Mouse (Mus musculus) bone marrow, adult 2 months (tissue): Measurements from ENCODE around the gene Nlgn1. TPM values are rescaled to one million over a fixed set of nuclear protein-coding genes. Genes with fewer than 3 reads are reported as not detected.

ENCODE experiments used
- H3K27ac ChIP-seq: fragments of 200-500 bp; 2 replicates; pipeline ENCODE4 v1.5.1; 2012; ENCODE audit warnings: low read depth, mild to moderate bottlenecking, control low read depth, inconsistent platforms, low read length; ENCODE audit not compliant: control insufficient read depth, poor library complexity, insufficient read depth
- H3K4me1 ChIP-seq: fragments of 200-500 bp; 2 replicates; pipeline ENCODE4 v1.6.1; 2011; ENCODE audit warnings: low read length; ENCODE audit not compliant: control insufficient read depth, insufficient read depth
- H3K4me3 ChIP-seq: fragments of 200-500 bp; replicated peaks from 2 replicates; pipeline ENCODE3; 2011; ENCODE audit warnings: mild to moderate bottlenecking, low read depth, low read length, control low read depth; ENCODE audit not compliant: control insufficient read depth
- CTCF ChIP-seq: fragments of 200-500 bp; IDR thresholded peaks from 2 replicates; pipeline ENCODE4 v1.5.1; 2011; ENCODE audit warnings: low read length, control low read depth; ENCODE audit not compliant: control insufficient read depth, insufficient read depth
- POLR2A ChIP-seq: fragments of 200-500 bp; IDR thresholded peaks from 2 replicates; pipeline ENCODE4 v1.6.1; 2011; ENCODE audit warnings: low read depth, mild to moderate bottlenecking, control low read depth, low read length, borderline replicate concordance; ENCODE audit not compliant: control insufficient read depth
- WGBS: fragments of 180-500 bp; shearing (Covaris S2); methylation state at CpG from one replicate; pipeline ENCODE4 v1.1.7; 2018; 5-methylcytosine and 5-hydroxymethylcytosine counted together
- polyA plus RNA-seq: library from polyadenylated mRNA; stranded (reverse); fragments of >200 nt; gene quantifications from 2 replicates; pipeline ENCODE4 v1.2.4, GENCODE M21; 2011; ENCODE audit warnings: low replicate concordance; ENCODE audit not compliant: missing spikeins, insufficient read depth, insufficient read length

Nlgn1 gene
- polyA plus RNA-seq, 1 experiment = 1.5 TPM

GRCm38 (mm10) chr3:25463051-25463450, 869.2 kb downstream of the Nlgn1 start:
- TF ChIP-seq CTCF = no peak
- TF ChIP-seq POLR2A = no peak
- WGBS = 72% methylated on average over 2 of the region's 2 CpGs
- Histone ChIP-seq H3K27ac (no peak overlapping the region), H3K4me1 (no peaks in the 10 kb centered on the region), H3K4me3 (no peak overlapping the region)

- Histone ChIP-seq H3K27ac (no peak overlapping the region), H3K4me1 (no peaks in the 10 kb centered on the region), H3K4me3 (no peak overlapping the region)
- 65% methylated on average over 8 of the region's 8 CpGs for WGBS
- TF ChIP-seq CTCF (no peak), POLR2A (no peak)
Observed at GRCm38 (mm10) chr3:25456250-25456860, 875.9 kb downstream of the Nlgn1 start.

DNA sequence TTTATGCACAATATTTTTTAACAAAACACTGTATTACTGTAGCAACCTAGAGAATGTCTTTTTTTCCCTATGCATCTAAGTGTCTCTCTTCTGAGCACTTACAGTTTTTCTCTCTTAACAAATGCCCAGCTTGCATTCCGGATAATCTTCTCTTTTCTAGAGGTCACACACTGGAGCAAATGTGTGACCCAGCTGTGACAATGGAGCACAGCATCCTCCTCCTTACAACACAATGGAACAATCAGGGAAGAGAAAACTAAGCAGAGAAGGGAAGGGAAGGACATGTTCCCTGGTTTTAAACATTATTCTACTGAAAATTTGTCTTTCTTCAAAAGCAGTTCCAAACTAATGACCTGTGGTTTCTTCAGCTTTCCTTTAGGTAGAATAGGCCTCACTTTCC, 879.9 kb downstream of the Nlgn1 start:
- no peak for TF ChIP-seq CTCF
- no peak for TF ChIP-seq POLR2A
- H3K27ac ChIP-seq = no peak overlapping the region
- WGBS = 63% methylated on average over 1 of the region's 1 CpGs
- H3K4me1 ChIP-seq = no peaks in the 10 kb centered on the region
- no peak overlapping the region for H3K4me3 ChIP-seq

GRCm38 (mm10) chr3:25450471-25450870, 881.8 kb downstream of the Nlgn1 start:
- no peak overlapping the region for H3K27ac ChIP-seq
- no peak for TF ChIP-seq POLR2A
- no peak for TF ChIP-seq CTCF
- H3K4me1 ChIP-seq = no peaks in the 10 kb centered on the region
- no peak overlapping the region for H3K4me3 ChIP-seq
- 50% methylated on average over 6 of the region's 6 CpGs for WGBS

DNA sequence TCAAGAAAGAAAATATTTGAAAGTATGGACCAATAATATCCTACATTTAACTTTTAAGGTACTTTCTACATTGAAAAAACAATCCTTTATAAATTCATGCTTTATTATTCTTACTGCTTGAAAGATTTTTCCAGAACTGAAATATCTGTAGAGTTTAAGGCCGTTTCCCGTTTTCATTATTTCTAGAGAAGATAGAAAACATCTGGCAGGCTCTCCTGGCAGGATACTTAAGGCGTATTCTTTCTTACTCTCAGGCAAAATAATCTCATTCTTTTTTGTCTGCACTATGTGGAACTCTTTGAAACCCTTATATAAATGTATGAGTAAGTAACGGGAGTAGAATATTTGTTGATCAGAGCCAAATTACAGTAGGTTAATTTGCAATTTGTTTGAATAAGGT, 882.9 kb downstream of the Nlgn1 start:
- TF ChIP-seq CTCF (no peak), POLR2A (no peak)
- Histone ChIP-seq H3K4me1 (no peaks in the 10 kb centered on the region), H3K27ac (no peak overlapping the region), H3K4me3 (no peak overlapping the region)
- WGBS = 85% methylated on average over 4 of the region's 4 CpGs

DNA sequence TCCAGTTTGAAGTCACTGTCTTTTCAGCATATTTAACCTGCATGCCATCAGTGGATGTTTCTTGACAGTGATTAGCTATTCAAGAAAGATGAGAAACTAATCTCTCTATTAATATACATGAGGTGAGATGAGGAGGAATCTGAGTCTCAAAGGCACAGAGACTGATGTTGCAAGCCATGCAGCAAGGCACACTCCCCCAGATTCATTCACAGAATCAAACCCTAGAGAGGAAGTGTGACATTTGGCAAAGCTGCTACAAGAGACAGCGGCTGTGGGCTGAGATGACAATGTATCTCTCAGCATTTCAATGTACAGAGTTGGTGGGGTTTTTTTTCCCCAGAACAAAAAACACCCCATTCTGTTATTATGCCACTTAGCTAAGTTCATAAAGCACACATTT, 885.1 kb downstream of the Nlgn1 start:
- WGBS = 59% methylated on average over 1 of the region's 1 CpGs
- no peaks in the 10 kb centered on the region for H3K4me1 ChIP-seq
- no peak overlapping the region for H3K27ac ChIP-seq
- no peak overlapping the region for H3K4me3 ChIP-seq
- no peak for TF ChIP-seq POLR2A
- TF ChIP-seq CTCF = no peak

DNA sequence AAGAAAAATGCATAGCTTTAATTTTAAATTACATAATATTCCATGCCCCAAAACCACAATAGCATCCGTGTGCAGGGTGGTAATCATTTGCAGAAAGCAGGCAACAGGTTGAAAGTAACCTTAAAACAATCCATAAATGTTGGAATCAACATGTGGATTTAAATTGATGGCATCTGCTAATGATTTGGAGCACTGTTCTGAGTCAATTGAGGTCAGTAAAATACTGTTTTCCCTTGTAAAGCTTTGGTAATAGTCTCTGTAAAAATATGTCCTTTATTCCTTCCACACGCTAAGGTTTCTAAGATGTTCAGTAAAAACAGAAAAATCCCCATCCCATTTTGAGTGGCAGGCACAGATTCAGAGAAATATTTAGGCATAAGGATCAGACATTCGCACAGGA, 888.6 kb downstream of the Nlgn1 start:
- 67% methylated on average over 3 of the region's 3 CpGs for WGBS
- Histone ChIP-seq H3K4me3 (no peak overlapping the region), H3K27ac (no peak overlapping the region), H3K4me1 (no peaks in the 10 kb centered on the region)
- TF ChIP-seq CTCF (no peak), POLR2A (no peak)

GRCm38 (mm10) chr3:25442617-25443016, 889.6 kb downstream of the Nlgn1 start:
- Histone ChIP-seq H3K4me3 (no peak overlapping the region), H3K27ac (no peak overlapping the region), H3K4me1 (no peaks in the 10 kb centered on the region)
- TF ChIP-seq POLR2A (no peak), CTCF (no peak)
- WGBS = 90% methylated on average over 1 of the region's 1 CpGs

DNA sequence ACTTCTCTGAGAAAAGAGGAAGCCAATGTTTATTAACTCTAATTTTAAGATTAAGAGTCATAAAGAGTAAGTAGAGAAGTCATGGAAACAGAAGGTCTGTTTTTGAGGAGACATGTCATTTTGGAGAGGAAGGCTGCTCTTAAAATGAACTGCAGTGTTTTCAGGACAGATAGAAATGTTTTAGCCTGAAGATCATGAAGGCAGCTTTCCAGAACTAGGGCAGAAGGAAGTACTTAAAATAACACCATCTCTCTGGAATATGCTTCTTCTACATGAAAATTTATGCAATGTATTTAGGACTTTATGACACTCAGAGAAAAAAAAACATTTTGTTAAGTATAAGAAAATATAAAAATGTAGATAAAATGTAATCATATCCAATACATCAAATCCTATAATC, 905.3 kb downstream of the Nlgn1 start:
- H3K4me3 ChIP-seq = no peak overlapping the region
- no peak overlapping the region for H3K27ac ChIP-seq
- no peaks in the 10 kb centered on the region for H3K4me1 ChIP-seq
- TF ChIP-seq CTCF = no peak
- no peak for TF ChIP-seq POLR2A
